Mouse (Mus musculus): Measurements from ENCODE around the gene Pdgfd.

- no peak for TF ChIP-seq CTCF (conservative IDR thresholded peaks at IDR 0.05; ENCODE audit: insufficient read depth, insufficient read length, low read depth, low read length)
- no peak for TF ChIP-seq POLR2A (IDR thresholded peaks at IDR 0.05; ENCODE audit: low read depth, low read length)
Measured at GRCm38 (mm10) chr9:6277526-6277925, 109.1 kb downstream of the Pdgfd start.

Measured in kidney, adult 2 months (tissue).